Mouse (Mus musculus) urinary bladder, postnatal 0 days (tissue): ENCODE results near the gene Carns1. TPM values are rescaled to one million over a fixed set of nuclear protein-coding genes. Genes with fewer than 3 reads are reported as not detected.

Experiments used
- microRNA-seq: library from miRNA; unstranded; fragments of <30 nt; microRNA quantifications from one replicate; pipeline ENCODE4, GENCODE M21; 2016
- polyA plus RNA-seq: library from polyadenylated mRNA; unstranded; fragments of >200 nt; fragmentation: Nextera tagmentation; extraction: Ambion mirVana; gene quantifications from 2 replicates; pipeline ENCODE4 v1.2.1, GENCODE M21; 2015

The Carns1 gene
- 5.8 and 7.8 TPM in 2 replicates for polyA plus RNA-seq

DNA sequence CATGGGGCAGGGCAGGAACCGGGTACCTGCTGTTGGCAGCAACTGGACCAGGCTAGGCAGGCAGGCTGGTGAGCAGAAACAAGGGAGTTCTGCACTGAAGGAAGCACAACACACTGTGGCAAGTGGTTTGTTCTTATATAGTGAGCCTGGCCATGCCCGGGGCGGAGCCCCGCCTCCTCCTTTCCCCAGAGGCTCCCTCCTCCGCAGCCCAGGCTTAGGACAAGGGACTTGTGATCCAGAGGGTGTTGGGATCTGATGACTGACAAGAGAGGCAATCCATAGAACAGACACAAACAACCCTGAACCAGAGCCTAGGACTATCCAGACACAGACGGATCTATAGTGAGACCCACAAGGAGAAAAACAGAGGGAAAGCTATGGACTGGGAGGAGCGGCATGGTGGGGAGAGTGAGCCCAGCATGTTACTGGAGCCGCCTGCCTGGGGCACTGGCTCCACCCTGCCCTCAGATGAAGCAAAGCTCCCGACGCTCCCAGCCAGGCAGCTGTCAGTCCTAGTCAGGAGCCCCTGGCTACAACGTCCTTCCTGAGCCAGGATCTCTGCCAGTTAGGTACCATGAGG is at the start of gene Carns1:
Gene Carns1 (minus strand): TSS at position 112 of the 580 bp plus-strand sequence.

DNA sequence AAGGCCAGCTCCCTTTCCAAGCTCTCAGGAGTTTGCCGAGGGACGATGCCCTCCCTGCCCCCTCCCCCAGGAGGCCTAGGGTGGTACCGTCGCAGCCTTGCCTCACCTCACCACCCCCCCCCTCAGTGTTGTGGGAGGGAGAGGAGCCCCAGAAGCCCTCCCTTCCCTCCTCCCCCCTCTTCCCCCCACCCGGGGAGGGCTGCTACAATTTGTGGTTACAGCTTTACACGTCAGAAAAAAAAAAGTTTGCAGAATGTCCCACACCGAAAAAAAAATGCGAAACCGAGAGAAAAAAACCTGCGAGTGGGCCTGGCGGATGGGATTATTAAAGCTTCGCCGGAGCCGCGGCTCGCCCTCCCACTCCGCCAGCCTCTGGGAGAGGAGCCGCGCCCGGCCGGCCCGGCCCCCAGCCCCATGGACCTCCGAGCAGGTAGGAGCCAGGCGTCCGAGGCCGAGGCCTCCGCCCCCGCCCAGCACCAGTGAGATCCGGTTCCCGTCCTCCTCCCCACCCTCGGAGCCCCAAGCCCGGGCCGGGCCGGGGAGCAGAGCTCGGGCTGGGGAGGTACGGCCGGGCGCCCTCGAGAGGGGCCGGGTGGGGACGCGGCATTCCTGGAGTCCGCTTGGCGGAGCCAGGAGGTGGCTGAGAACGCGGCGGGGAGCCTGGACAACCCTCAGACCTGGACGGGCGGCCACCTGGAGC is 38.9 kb upstream of the Carns1 start, which contains the start of the genes Clcf1 and AC109138.7:
Gene Clcf1 (plus strand): TSS at position 168 of the 700 bp plus-strand sequence.
Gene AC109138.7 (plus strand): TSS at position 287 of the 700 bp plus-strand sequence.

DNA sequence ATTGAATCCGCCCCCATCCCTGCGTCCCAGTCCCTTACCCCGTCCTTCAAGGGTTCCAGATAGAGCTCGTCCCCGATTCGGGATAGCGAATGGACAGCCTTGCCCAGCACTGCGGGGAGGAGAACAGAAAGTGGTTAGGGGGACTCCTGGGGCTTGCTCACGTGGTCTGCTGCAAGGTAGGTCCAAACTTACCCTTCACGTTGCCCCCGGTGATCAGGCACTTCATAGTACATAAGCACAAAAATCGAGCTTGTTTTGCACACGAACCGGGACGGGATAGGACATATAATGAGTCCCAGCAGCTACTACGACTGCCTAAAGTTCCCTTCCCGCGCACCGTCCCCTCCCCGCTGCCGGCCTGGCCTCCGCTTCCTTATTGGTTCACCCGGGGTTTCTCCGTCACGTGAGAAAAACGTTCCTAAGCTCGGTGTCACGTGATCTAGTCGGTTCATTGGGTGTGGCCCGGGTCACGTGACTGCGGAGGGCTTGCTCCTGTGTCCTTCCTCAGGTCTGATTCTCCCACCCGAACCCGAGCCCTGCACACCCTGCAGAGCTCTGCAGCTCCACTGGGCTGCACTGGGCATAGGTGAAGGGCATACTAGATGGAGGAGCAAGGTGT is 26.1 kb upstream of the Carns1 start, which contains the start of gene Rad9a:
Gene Rad9a (minus strand): TSS at position 372 of the 619 bp plus-strand sequence.

DNA sequence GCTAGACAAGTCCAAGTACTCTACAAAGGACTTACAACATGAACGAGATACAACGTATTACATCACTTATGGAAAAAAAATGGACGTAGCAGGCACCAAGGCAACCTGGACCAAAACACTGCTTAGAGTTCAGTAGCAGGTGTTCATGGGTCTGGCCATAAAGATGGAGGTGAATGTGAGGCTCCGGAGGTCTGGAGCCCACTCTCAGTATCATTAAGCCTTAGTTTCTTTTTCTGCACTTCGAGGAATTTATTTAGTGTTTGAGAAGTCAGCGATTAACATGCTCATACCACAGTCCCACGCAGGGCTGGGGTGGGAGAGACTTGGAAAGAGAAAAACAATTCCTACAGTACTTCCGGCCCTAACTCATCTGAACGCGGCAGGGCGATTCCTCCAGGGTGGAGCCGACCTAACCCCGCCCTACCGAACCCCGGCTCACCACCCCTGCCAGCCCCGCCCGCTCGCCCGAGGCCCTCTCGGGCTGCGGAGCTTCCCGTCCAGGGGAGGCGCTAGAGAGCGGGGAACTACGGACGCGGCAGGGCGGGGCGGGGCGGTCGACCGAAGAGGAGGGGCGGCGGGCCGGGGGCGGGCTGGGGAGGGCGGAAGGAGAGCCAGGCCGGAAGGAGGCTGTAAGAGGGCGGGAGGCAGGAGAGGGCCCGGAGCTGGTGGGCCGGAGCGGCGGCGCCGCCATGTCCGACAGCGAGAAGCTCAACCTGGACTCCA is 16.4 kb upstream of the Carns1 start, which contains the start of gene Ppp1ca:
Gene Ppp1ca (plus strand): TSS at position 538 of the 723 bp plus-strand sequence.

DNA sequence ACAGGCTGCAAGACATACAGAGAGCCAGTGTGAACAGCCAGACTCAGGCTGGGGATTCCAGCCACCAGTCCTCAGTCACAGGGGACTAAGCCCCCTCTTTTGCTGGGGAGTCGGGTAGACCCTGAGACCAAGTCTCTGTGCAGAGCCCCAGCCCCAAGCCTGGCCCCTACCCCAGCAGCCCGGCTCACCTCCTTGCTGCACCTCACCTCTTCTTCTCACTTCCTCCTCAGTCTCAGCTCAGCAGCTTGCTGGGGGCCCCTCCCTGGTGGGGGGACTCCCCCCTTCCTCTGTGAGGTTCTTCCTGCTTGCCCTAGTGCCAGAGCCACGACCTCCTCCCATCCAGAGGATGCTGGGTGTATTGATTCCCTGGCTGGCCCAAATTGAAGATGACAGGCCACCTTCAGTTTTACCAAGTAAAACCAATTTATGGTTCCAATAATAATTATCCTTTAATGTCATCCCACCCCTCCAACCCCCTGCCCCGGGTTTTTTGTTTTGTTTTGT is 15.6 kb upstream of the Carns1 start, which contains the start of gene Tbc1d10c:
Gene Tbc1d10c (minus strand): TSS at position 454 of the 504 bp plus-strand sequence.

DNA sequence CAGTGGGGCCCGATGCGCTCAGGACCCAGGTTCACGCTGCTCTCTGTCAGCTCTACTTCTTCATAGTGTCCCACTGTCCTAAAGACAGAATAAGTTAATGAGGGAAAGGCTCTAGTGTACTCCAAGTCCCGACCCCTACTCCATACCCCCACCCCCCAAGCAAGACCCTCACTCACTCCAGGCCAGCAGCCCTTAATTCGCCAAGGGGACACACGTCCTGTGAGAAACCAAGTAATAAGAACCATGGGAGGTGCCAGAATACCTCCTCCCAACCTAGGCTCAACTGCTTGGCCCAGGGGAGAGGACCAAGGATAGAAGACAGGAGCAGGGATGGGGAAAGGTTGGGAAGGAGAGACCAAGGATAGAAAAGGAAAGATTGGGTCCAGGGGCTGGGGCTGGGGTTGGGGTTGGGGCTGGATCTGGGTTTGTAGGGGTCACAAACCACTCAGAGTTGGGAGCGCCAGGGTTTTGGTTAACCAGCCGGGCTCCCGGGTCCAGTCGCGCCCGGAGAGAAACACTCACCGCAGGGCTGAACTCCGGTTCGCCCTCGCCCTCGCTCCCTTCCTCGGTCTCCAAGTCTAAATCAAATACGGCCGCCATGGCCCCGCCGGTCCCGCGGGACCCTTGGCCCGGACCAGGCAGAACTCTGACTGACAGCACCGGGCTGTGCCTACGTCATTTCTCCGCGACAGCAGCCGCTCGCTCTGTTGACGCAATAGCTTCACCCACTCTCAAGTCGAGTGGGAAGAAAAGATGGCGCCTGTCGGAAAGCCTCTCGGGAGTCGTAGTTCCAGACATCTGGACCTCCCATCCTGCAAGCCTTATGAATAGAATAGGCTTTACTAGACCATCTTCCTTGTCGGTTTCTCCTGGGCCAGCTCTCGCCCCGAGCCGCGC is 12.4 kb downstream of the Carns1 start, which contains the start of gene Rps6kb2:
Gene Rps6kb2 (minus strand): TSS at position 709 of the 897 bp plus-strand sequence.

DNA sequence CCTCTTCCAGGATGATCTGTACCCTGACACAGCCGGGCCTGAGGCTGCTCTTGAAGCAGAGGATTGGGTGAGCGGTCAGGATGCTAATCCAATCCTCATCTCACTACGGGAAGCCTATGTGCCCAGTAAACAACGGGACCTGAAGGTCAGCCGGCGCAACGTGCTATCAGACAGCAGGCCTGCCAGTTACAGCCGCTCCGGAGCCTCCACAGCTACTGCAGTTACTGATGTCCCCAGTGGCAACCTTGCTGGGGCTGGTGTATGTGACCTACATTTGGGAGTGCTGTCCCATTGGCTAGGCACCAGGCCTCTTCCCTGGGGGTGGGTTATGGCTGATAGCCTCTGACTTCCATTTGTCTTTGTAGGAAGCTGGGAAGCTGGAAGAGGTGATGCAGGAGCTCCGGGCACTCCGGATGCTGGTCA is 22.0 kb downstream of the Carns1 start, which contains the start of gene Ptprcap:
Gene Ptprcap (plus strand): TSS at position 373 of the 423 bp plus-strand sequence.

DNA sequence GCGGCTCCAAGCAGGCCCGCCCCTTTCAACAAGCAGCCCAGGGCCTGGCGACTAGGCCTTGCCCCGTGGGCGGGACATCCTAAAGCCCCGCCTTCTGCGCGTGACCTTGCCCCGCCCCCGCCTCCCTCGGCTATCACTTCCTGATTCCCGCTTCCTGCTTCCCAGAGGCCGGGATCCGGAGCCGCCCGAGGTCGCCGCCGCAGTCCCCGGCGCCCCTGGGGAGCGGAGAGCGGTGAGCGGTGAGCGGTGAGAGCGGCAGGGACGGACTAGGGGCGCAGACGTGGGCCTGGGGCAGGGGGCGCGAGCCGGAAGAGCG is 26.8 kb downstream of the Carns1 start, which contains the start of gene Coro1b:
Gene Coro1b (plus strand): TSS at position 129 of the 316 bp plus-strand sequence.

DNA sequence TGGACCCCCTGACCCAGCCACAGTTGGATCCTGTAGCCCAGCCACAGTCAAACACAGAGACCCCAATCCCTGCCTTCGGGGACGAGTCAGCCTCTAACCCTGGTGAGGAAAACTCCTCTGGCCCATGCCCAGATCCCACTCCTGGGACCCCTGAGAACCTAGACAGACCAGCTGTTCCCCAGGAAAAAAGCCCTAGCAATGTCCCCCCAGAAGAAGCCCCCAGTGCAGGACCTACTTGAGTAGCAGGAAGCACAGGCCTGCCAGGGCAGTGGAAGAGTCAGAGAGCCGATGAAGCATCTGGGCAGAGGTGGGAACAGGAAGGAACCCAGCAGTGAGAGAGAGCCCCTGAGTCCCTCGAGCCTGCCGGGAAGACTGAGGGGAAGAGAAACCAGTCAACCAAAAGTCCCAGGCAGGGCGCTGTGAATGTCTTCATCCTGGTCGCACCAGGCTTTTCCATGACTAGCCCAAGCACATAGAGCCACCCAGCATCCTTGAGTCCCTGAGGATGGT is 31.5 kb downstream of the Carns1 start, which contains the start of gene Cabp4:
Gene Cabp4 (minus strand): TSS at position 275 of the 510 bp plus-strand sequence.

DNA sequence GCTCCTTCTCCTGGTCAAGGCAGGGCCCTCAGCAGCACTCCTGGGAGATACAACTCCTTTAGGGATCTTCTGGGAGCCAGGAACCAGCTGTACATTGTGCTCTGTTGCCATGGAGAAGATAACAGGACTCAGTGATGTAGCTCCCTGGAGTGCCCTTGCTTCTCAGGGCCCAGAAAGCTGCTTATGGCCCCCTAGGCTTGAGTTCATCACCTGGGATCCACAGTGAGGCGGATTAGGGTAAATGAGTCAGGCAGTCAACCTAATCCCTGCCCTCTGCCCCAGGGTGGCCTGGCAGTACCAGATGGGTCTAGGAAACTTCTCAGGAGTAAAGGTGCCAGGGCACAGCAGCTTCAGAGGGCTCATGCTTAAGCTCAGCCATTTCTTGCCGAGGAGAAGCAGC is 35.8 kb downstream of the Carns1 start, which contains the start of gene Gpr152:
Gene Gpr152 (plus strand): TSS at position 342 of the 400 bp plus-strand sequence.

DNA sequence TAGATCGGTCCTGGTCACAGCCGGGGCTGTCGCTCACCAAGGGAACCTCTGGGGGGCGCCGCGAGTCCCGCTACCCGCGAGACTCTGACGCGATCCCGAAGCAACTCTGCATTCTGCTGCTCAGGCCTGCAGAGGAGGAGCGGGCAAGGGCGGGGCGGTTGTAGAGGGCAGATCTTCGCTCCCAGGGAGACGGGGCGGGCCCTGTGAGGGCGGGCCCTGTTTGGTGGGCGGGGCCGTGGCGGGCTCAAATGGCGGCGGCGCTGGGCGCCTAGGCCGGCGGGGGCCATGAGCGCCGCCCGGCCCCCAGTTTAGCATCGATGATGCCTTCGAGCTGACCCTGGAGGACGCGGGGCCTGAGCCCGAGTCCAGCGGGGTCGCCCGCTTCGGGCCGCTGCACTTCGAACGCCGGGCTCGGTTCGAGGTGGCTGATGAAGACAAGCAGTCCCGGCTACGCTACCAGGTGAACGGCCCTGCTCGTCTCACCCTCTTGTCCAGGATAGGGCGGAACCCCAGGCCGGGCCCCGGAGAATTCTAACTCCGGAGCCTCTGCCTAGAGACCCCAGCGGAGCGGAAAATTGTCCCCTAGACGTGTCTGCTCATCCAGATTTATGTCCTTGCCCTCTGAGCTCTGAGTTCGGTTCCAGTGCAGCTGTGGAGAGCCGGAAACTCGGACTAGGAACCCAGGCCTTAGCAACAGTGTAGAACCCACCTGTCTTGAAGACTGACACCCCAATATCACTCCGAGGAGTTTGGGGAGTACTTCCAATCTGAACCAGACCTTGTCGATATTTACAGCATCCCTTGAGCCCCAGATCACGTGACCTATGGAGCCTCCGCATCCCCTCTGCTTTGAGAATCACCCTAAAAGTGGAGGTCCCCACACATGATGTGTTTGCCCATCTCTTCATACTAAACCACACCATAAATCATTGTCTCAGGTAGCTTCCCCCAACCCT is 49.3 kb downstream of the Carns1 start, which contains the start of gene Aip:
Gene Aip (minus strand): TSS at position 118 of the 956 bp plus-strand sequence.

Small RNA genes within 50 kb of the gene (microRNA-seq; reads per million reads assigned to microRNA genes)
- gene Gm26115, result not detected

Other genes starting within 250 kb of the Carns1 start
- gene Aldh3b1, start 245.7 kb downstream of the Carns1 start, polyA plus RNA-seq, result 3.3 and 8.6 TPM in 2 replicates
- gene Unc93b1, start 240.3 kb downstream of the Carns1 start, polyA plus RNA-seq, result 21.7 and 32.0 TPM in 2 replicates
- 0.29 and 0.30 TPM in 2 replicates for gene Aldh3b3, start 216.8 kb downstream of the Carns1 start, polyA plus RNA-seq
- 122 and 144 TPM in 2 replicates for gene Aldh3b2, start 203.2 kb downstream of the Carns1 start, polyA plus RNA-seq
- gene Acy3, start 188.9 kb downstream of the Carns1 start, polyA plus RNA-seq, result 6.1 and 7.0 TPM in 2 replicates
- 0.11 TPM in 1 of 2 replicates, not detected in the other for gene Tbx10, start 182.7 kb downstream of the Carns1 start, polyA plus RNA-seq
- 29.1 and 36.0 TPM in 2 replicates for gene Nudt8, start 174.9 kb downstream of the Carns1 start, polyA plus RNA-seq
- gene Gm49405, start 174.9 kb downstream of the Carns1 start, polyA plus RNA-seq, result 0.82 and 1.3 TPM in 2 replicates
- gene Doc2g, start 172.2 kb downstream of the Carns1 start, polyA plus RNA-seq, result 1.5 and 2.1 TPM in 2 replicates
- gene Ndufv1, start 162.7 kb downstream of the Carns1 start, polyA plus RNA-seq, result 170 and 175 TPM in 2 replicates
- gene Gstp1, start 137.5 kb downstream of the Carns1 start, polyA plus RNA-seq, result 432 and 441 TPM in 2 replicates
- 21.6 and 25.1 TPM in 2 replicates for gene Gstp2, start 129.5 kb downstream of the Carns1 start, polyA plus RNA-seq
- gene Gstp3, start 115.9 kb downstream of the Carns1 start, polyA plus RNA-seq, result 0.33 and 0.52 TPM in 2 replicates
- gene Cabp2, start 93.9 kb downstream of the Carns1 start, polyA plus RNA-seq, result not detected in 2 replicates
- 75.9 and 93.8 TPM in 2 replicates for gene Cdk2ap2, start 78.3 kb downstream of the Carns1 start, polyA plus RNA-seq
- 10.2 and 13.2 TPM in 2 replicates for gene Pitpnm1, start 75.5 kb downstream of the Carns1 start, polyA plus RNA-seq
- 76.9 and 77.9 TPM in 2 replicates for gene Aip, start 49.6 kb downstream of the Carns1 start, polyA plus RNA-seq
- not detected in 2 replicates for gene Gpr152, start 35.7 kb downstream of the Carns1 start, polyA plus RNA-seq
- 0.28 and 0.41 TPM in 2 replicates for gene Cabp4, start 31.4 kb downstream of the Carns1 start, polyA plus RNA-seq
- gene Coro1b, start 26.9 kb downstream of the Carns1 start, polyA plus RNA-seq, result 130 and 133 TPM in 2 replicates
- gene Ptprcap, start 21.9 kb downstream of the Carns1 start, polyA plus RNA-seq, result 0.54 and 0.65 TPM in 2 replicates
- 28.6 and 31.4 TPM in 2 replicates for gene Rps6kb2, start 12.1 kb downstream of the Carns1 start, polyA plus RNA-seq
- 1.3 and 1.5 TPM in 2 replicates for gene Tbc1d10c, start 15.8 kb upstream of the Carns1 start, polyA plus RNA-seq
- 476 and 486 TPM in 2 replicates for gene Ppp1ca, start 16.6 kb upstream of the Carns1 start, polyA plus RNA-seq
- 12.6 and 15.8 TPM in 2 replicates for gene Rad9a, start 26.2 kb upstream of the Carns1 start, polyA plus RNA-seq
- gene Clcf1, start 38.8 kb upstream of the Carns1 start, polyA plus RNA-seq, result 1.8 TPM in 2 replicates
- not detected in 2 replicates for gene AC109138.7, start 38.9 kb upstream of the Carns1 start, polyA plus RNA-seq
- 44.5 and 63.8 TPM in 2 replicates for gene Pold4, start 56.4 kb upstream of the Carns1 start, polyA plus RNA-seq
- gene Ssh3, start 93.7 kb upstream of the Carns1 start, polyA plus RNA-seq, result 19.2 and 19.3 TPM in 2 replicates
- 7.9 and 8.3 TPM in 2 replicates for gene Ankrd13d, start 107.7 kb upstream of the Carns1 start, polyA plus RNA-seq
- 12.7 and 15.0 TPM in 2 replicates for gene Grk2, start 130.7 kb upstream of the Carns1 start, polyA plus RNA-seq
- gene Kdm2a, start 222.8 kb upstream of the Carns1 start, polyA plus RNA-seq, result 18.6 and 21.3 TPM in 2 replicates